Mouse (Mus musculus): ENCODE results near the gene Ccdc88a.

Gene Ccdc88a

GRCm38 (mm10) chr11:29373396-29374273 is at the start of gene Ccdc88a:
TSS of gene Ccdc88a (plus strand) at chr11:29373658.
- peak; percentile 85 for DNase-seq (ENCODE audit: extremely low spot score, low read depth, low spot score)

- no peak for DNase-seq (ENCODE audit: extremely low spot score, low read depth, low spot score)
Observed at GRCm38 (mm10) chr11:29335505-29335904, 38.0 kb upstream of the Ccdc88a start.

GRCm38 (mm10) chr11:29341259-29341658 is 32.2 kb upstream of the Ccdc88a start:
- DNase-seq (ENCODE audit: extremely low spot score, low read depth, low spot score): no peak

GRCm38 (mm10) chr11:29344891-29345657 is 28.4 kb upstream of the Ccdc88a start:
- DNase-seq (ENCODE audit: extremely low spot score, low read depth, low spot score): no peak

GRCm38 (mm10) chr11:29345673-29346286 is 27.7 kb upstream of the Ccdc88a start:
- DNase-seq (ENCODE audit: extremely low spot score, low read depth, low spot score): no peak

GRCm38 (mm10) chr11:29350891-29351290 is 22.6 kb upstream of the Ccdc88a start:
- DNase-seq (ENCODE audit: extremely low spot score, low read depth, low spot score): no peak

- DNase-seq (ENCODE audit: extremely low spot score, low read depth, low spot score): no peak
Observed at GRCm38 (mm10) chr11:29352214-29352613, 21.2 kb upstream of the Ccdc88a start.

GRCm38 (mm10) chr11:29368161-29368560 is 5.3 kb upstream of the Ccdc88a start:
- no peak for DNase-seq (ENCODE audit: extremely low spot score, low read depth, low spot score)

GRCm38 (mm10) chr11:29373050-29373395 is 435 bp upstream of the Ccdc88a start:
- DNase-seq (ENCODE audit: extremely low spot score, low read depth, low spot score): no peak

GRCm38 (mm10) chr11:29374274-29374656 is 807 bp downstream of the Ccdc88a start:
- peak; percentile 18 for DNase-seq (ENCODE audit: extremely low spot score, low read depth, low spot score)

GRCm38 (mm10) chr11:29376635-29377034 is 3.2 kb downstream of the Ccdc88a start:
- DNase-seq (ENCODE audit: extremely low spot score, low read depth, low spot score): no peak

GRCm38 (mm10) chr11:29378751-29379150 is 5.3 kb downstream of the Ccdc88a start:
- no peak for DNase-seq (ENCODE audit: extremely low spot score, low read depth, low spot score)

GRCm38 (mm10) chr11:29383493-29383892 is 10.0 kb downstream of the Ccdc88a start:
- DNase-seq (ENCODE audit: extremely low spot score, low read depth, low spot score): no peak

GRCm38 (mm10) chr11:29384001-29384400 is 10.5 kb downstream of the Ccdc88a start:
- no peak for DNase-seq (ENCODE audit: extremely low spot score, low read depth, low spot score)

- DNase-seq (ENCODE audit: extremely low spot score, low read depth, low spot score): no peak
Observed at GRCm38 (mm10) chr11:29384617-29385016, 11.2 kb downstream of the Ccdc88a start.

- DNase-seq (ENCODE audit: extremely low spot score, low read depth, low spot score): no peak
Observed at GRCm38 (mm10) chr11:29389913-29390312, 16.5 kb downstream of the Ccdc88a start.

- no peak for DNase-seq (ENCODE audit: extremely low spot score, low read depth, low spot score)
Observed at GRCm38 (mm10) chr11:29395135-29395746, 21.8 kb downstream of the Ccdc88a start.

GRCm38 (mm10) chr11:29400374-29400773 is 26.9 kb downstream of the Ccdc88a start:
- DNase-seq (ENCODE audit: extremely low spot score, low read depth, low spot score): no peak

GRCm38 (mm10) chr11:29406292-29406691 is 32.8 kb downstream of the Ccdc88a start:
- no peak for DNase-seq (ENCODE audit: extremely low spot score, low read depth, low spot score)

GRCm38 (mm10) chr11:29423496-29423895 is 50.0 kb downstream of the Ccdc88a start:
- DNase-seq (ENCODE audit: extremely low spot score, low read depth, low spot score): no peak

GRCm38 (mm10) chr11:29428774-29429173 is 55.3 kb downstream of the Ccdc88a start:
- no peak for DNase-seq (ENCODE audit: extremely low spot score, low read depth, low spot score)

Measured in hindlimb bud, embryonic 11.5 days (tissue).